9 mouse cellular contexts compared by ENCODE assay signal in genomic region chr17:29975731-29976130, GRCm38 (mm10). TPM values are rescaled to one million over a fixed set of nuclear protein-coding genes. Genes with fewer than 3 reads are reported as not detected.
DNase-seq lines count a peak whose midpoint lies in the region; ATAC-seq lines count a peak whose summit lies in the region.
"Had no signal": no experiment of that assay in that cellular context is flagged by ENCODE, and none has a peak within 500 bp of the region (broad histone marks: within the 10 kb centered on the region; RNA-seq: fewer than 3 reads in every experiment).

No protein-coding gene starts in this region.

- H3K4me1 ChIP-seq in hindbrain, embryonic 12.5 days: peaks cover 9% of the 10 kb centered on the region; the same call in 1 of the 2 replicates

- H3K9ac ChIP-seq in hindbrain, embryonic 12.5 days: no peak overlapping the region

- DNase-seq in Muller cell, postnatal 12 days (ENCODE audit: inconsistent ontology term): peak; percentile 89
- peak; percentile 96 to 98 for DNase-seq in cerebellum, adult 18-20 months
- peak; percentile 76 for DNase-seq in forelimb bud, embryonic 11.5 days (ENCODE audit: low read depth, low spot score)
- peak; percentile 88 to 89 for DNase-seq in layer of hippocampus, postnatal 14 days (ENCODE audit: low spot score in 2 of 2)
- peak; percentile 85 for DNase-seq in lung, postnatal 25 days (ENCODE audit: low spot score)
- peak; percentile 88 to 91 for DNase-seq in right cerebral cortex, postnatal 10 days (ENCODE audit: low spot score in 2 of 2)
- DNase-seq in urinary bladder, postnatal 10 days (ENCODE audit: low spot score): peak; percentile 64

- H3K9me3 ChIP-seq in hindbrain, embryonic 12.5 days (replicated peaks): no peaks in the 10 kb centered on the region

- no peak overlapping the region for H3K27ac ChIP-seq in hindbrain, embryonic 12.5 days

- no peaks in the 10 kb centered on the region; the same call in 1 of the 2 replicates for H3K27me3 ChIP-seq in hindbrain, embryonic 12.5 days

- no peak overlapping the region for H3K4me3 ChIP-seq in hindbrain, embryonic 12.5 days
- H3K4me3 ChIP-seq: myocyte had no signal

- ATAC-seq in hindbrain, embryonic 12.5 days (ENCODE audit: low FRiP score): peak; percentile 71; the same call in 1 of the 2 replicates

- WGBS in hindbrain, embryonic 12.5 days: 5% methylated on average over 8 of the region's 8 CpGs

- H3K36me3 ChIP-seq in hindbrain, embryonic 12.5 days: no peaks in the 10 kb centered on the region

- H3K4me2 ChIP-seq in hindbrain, embryonic 12.5 days (replicated peaks): no peak overlapping the region

RNA-seq across cellular contexts. Expression of gene Mdga1, which starts 5.8 kb away (rescaled TPM):
- polyA plus RNA-seq in hindbrain, embryonic 12.5 days (2016; fragmentation: Nextera tagmentation; extraction: Ambion mirVana): 11.8 and 13.3 TPM in 2 replicates
- total RNA-seq in layer of hippocampus, postnatal 14 days (2021): 10 to 100 TPM; 61.1 to 68.7 TPM

RNA-seq across cellular contexts. Expression of gene Zfand3, which starts 28.8 kb away (rescaled TPM):
- 85.6 and 95.1 TPM in 2 replicates for polyA plus RNA-seq in hindbrain, embryonic 12.5 days (2016; fragmentation: Nextera tagmentation; extraction: Ambion mirVana)
- total RNA-seq in layer of hippocampus, postnatal 14 days (2021): 100 to 1,000 TPM; 117 to 122 TPM
